Mouse (Mus musculus) cerebellum, postnatal 4 days (tissue): ENCODE data around the gene Ptpn13.
A peak's percentile ranks its signal among the peaks of the same experiment; 100 is the strongest.

Experiments
- DNase-seq, 2 experiments: peaks; one replicate each; pipeline ENCODE4 v3.0.0; 2022; ENCODE audit warnings: low spot score in 2 of 2, mixed read lengths in 1 of 2

Ptpn13 gene

GRCm38 (mm10) chr5:103424678-103425319, at the start of gene Ptpn13:
Ptpn13 (plus strand) TSS chr5:103425192.
- peak; percentile 65 to 89 for DNase-seq

- DNase-seq: no peak
Observed at GRCm38 (mm10) chr5:103375226-103375625, 49.8 kb upstream of the Ptpn13 start.

- no peak for DNase-seq
Observed at GRCm38 (mm10) chr5:103376354-103377295, 48.4 kb upstream of the Ptpn13 start.

DNA sequence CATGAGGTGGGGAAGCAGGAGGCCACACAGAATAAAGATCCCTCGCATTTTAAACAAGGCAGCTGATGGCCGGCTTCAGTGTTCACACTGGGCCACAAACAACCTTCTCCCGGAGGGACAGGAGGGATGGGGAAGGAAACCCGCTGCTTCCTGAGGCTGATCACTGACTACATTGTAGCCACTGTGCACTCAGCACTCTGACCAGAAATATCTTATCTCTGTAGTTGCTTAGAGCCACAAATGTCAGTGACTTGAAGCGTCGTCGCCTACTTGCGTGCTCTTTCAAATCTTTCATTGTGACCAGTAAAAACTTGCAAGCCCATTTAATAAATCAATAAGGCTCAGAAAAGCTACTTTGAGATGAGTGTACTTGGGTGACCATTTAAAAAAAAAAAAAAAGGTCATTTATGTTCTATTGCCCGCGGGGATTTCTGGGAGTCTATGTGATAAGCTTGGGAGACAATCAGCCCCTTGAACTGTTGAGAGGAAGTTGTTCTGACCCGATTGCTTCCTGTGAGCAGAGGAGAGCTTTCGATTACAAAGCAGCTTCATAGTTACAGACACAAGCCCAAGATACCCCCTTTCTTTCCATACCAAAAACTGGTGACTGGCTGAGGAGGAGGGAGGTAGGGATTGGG, 47.4 kb upstream of the Ptpn13 start:
- no peak for DNase-seq

DNA sequence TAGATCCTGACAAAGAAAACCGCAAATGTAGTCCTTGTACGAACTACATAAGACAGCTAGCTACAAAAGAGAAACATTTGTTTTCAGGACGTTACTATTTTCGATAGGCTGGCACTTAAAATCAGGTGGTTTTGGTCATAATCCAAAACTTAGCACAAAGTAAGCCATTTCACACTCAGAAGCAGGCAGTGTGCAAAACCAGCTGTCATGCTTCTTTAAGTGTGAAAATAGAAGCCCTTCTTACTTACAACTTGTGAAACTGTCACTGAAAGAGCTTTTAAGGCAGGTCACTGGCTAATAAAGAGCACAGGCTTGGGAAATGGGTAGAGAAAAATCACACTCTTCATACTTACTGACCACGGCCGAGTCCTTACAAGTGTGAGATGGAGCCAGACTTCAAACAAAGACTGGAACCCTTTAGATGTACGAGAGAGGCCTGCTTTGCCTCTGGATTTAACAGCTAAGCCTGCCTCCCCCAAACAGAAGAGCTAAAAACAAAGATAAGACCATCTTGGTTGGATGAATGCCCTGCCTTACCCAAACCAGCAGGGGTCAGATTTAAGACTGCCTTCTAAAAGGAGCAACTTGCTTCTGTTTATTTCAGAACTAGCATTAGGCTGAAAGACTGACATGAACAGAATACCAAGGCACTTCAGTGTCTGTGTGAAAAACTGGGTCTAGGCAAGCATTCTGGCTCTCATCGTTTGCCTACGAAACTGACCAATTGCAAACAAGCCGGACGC, 44.0 kb upstream of the Ptpn13 start:
- DNase-seq: no peak

DNA sequence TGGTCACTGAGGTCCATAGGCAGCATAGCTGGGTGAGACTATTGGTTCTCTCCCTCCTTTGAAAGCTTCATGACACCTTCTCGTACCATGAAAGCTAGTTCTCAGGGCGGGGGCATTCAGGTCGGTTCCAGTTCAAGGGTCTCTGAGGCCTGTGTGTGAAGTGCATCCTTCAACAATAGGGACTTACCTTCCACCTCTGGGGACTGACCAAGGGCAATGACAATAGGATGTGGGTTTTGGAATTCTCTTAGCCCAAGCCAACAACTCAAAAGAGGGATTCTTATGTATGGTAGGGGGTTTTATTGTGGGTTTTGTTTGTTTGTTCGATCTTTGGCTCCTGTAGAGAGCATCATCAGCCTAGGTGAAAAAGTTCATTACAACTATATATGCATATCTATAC, 42.0 kb upstream of the Ptpn13 start:
- no peak for DNase-seq

- DNase-seq: no peak
Observed at GRCm38 (mm10) chr5:103384021-103384420, 41.0 kb upstream of the Ptpn13 start.

- no peak for DNase-seq
Observed at GRCm38 (mm10) chr5:103387540-103388026, 37.4 kb upstream of the Ptpn13 start.

GRCm38 (mm10) chr5:103389415-103389814, 35.6 kb upstream of the Ptpn13 start:
- DNase-seq: no peak

DNA sequence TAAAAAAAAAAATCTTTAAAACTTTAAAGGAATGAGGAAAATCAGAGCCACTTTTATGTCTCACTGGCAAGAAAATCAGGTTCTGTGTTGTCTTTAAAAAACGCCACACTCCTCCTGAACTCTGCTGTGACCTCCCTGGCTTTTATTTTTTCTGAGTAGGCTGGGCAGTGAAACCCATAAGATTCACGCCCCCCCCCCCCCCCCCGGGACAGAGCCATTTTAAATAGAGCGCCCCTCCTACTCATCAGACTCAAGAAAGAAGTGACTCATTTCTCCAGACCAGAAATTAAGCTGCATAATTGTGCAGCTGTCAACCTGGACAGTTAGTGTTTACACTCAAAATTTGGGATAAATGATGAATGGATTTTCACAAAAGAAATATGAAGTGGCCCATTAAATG, 31.8 kb upstream of the Ptpn13 start:
- no peak for DNase-seq

- DNase-seq: no peak
Observed at GRCm38 (mm10) chr5:103393752-103394151, 31.2 kb upstream of the Ptpn13 start.

- no peak for DNase-seq
Observed at GRCm38 (mm10) chr5:103395683-103396082, 29.3 kb upstream of the Ptpn13 start.

- DNase-seq: no peak
Observed at GRCm38 (mm10) chr5:103397429-103397828, 27.6 kb upstream of the Ptpn13 start.

GRCm38 (mm10) chr5:103404213-103404968, 20.6 kb upstream of the Ptpn13 start:
- no peak for DNase-seq

- DNase-seq: no peak
Observed at GRCm38 (mm10) chr5:103405921-103406320, 19.1 kb upstream of the Ptpn13 start.

- no peak for DNase-seq
Observed at GRCm38 (mm10) chr5:103412020-103412747, 12.8 kb upstream of the Ptpn13 start.

- no peak for DNase-seq
Observed at GRCm38 (mm10) chr5:103414542-103414941, 10.4 kb upstream of the Ptpn13 start.

DNA sequence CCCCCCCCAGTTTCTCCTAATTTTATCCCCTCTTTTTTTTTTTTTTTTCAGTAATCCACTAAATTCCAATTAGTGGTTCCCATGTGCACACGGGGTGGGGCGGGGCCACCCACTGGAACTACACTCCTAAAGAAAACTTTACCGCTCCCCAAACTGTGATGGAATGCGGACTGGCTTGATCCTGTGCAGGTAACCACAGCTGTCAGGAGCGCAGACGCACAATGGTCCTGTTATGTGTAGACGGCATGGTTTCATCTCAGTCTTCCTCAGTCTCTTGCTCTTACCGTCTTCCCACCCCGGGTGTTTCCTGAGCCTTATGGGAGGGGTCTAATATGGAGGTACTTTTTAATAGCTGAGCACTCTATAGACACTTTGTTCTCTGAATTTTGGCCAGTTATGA, 7.0 kb upstream of the Ptpn13 start:
- DNase-seq: no peak

DNA sequence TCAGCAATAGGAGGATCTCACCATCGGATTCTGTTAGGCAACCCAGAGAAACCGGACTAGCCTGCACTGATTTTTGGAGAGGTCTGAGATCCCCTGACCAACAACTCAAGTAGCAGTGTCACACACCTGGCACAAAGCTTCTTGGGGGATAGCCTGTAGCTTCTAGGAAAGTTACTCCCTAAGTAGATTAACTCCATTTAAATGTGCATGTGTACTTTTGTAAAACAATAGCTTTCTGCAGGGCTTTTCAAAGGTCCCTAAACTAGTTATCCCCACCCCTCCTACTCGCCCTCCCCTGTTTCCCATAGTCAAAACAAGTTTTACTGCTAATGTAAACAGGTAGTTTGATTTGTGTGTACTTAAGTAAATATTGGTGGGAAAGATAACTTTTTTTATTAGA, 6.1 kb upstream of the Ptpn13 start:
- DNase-seq: no peak

DNA sequence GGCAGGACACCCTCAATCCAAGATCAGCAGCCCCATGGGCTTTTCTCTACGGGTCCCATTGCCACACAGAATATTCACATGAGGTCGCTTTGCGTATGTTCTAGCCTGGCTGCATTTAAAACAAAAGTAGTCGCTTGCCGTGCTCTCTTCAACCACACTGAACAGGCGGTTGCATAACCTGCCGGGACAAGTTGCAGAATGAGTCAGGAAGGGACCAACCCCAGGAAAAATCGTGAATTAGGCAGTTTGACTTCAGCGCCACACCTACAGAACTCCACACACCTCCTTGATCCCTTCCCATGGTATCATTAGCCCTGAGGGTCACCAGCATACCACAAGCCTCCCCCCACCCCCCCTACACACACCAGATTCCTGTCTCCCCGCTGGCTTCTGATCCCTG, 4.4 kb upstream of the Ptpn13 start:
- no peak for DNase-seq
